Mouse (Mus musculus) urinary bladder, adult 18-20 months (tissue): ENCODE data around the gene Mup20.
"Not testable (repeated sequence)": the region's sequence is repeated elsewhere in the genome, so short reads cannot be mapped to it uniquely, and the experiment has no call there.

Source experiments
- DNase-seq, 2 experiments: peaks; one replicate each; pipeline ENCODE4 v3.0.0; 2022; ENCODE audit warnings: low spot score in 2 of 2, mixed read lengths in 2 of 2

The Mup20 gene

GRCm38 (mm10) chr4:62054058-62054457 lies at the start of gene Mup20:
Mup20 (minus strand) TSS chr4:62054158.
- not testable (repeated sequence) for DNase-seq

DNA sequence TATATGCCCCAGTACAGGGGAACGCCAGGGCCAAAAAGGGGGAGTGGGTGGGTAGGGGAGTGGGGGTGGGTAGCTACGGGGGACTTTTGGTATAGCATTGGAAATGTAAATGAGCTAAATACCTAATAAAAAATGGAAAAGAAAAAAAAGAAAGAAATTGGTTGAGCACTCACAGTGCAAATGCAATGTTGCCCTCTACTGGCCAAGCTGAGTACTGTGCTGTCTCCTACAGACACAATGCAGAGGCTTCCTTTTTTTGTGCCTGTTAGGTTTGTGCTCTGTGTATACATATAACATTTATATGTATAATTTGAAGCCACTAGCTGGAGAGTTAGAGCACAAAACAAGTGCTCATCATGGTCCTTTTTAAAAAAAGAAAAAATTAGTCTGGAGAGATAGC lies 49.4 kb upstream of the Mup20 start:
- DNase-seq: not testable (repeated sequence)

DNA sequence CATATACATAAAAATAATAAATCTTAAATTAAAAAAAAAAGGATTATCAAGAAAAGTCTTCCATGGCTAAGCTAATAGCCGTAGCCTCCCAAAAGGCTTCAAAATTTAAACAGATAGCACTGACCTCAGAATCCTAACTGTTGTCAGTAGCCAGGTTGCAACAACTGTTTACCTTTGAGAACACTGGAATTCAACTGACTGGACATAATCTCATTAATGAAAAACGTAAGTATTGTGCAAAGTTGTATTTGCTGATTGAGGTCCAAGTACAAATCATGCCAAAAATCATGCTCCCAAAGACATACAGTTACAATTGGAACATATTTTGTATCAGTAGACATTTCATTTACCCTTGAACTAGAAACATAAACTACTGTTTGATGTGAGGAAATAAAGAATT lies 34.0 kb upstream of the Mup20 start:
- DNase-seq: no peak

DNA sequence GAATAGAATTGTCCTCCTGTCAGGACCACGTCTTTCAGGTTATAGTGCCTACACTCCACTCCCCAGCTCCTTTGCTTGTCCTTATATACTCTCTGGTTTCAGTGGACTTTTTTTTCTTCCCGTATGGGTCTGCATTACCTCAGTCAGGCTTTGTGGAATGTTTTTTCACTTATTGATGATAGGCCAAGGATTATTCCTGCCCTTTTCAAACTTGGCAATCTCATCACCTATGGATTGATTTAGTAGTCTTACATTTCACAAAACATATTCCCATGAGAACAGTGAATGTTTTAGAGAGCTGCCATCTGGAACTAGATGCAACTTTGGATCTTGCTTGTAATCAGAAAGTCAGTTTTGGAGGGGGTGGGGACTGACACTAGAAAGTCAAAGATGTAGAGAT lies 33.3 kb upstream of the Mup20 start, which contains the start of gene Mup3:
Gene Mup3, minus strand, starts transcription at position 102 of the 400 bp plus-strand sequence.
- DNase-seq: no peak

DNA sequence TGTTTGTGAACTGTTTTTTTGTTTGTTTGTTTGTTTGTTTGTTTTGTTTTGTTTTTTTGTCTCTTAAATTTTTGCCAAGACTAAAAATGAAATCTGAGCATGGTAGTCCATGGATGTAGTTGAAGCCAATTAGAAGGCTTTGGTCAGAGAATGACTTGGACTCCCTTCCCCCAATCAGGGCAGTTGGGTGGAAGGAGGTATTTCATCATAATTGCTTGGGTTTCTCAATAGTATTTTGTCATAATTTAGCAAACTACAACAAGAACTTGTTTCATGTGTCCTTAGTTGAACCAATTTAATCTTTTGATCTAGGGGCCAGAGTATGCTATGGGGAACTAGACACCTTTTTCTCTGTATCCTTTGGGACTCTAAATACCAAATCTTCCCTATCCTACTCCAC lies 28.8 kb upstream of the Mup20 start:
- DNase-seq: no peak

DNA sequence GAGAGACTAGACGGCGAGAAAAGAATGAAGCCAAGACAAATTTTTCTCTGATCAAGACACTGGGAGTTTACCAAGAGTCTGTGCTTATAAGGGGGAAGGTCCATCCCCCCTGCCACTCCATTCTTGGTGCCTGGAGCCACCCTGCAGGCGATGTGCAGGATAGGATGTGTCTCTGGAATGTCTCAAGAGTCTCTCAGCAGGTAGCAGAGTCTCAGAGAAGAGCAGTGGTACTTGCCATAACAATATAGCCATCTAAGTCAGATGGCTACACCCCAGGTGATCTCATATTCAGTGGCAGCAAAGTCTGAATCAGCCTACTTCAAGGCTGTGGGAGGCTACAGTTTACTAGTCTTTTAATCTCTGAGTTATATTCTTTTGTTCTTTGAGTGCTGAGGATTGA lies 21.2 kb upstream of the Mup20 start:
- DNase-seq: no peak

GRCm38 (mm10) chr4:62054780-62055179 lies 822 bp upstream of the Mup20 start:
- DNase-seq: not testable (repeated sequence)

GRCm38 (mm10) chr4:62026281-62026680 lies 27.7 kb downstream of the Mup20 start:
- DNase-seq: no peak

- DNase-seq: no peak
Observed at GRCm38 (mm10) chr4:62024256-62024959, 29.6 kb downstream of the Mup20 start.

- DNase-seq: no peak
Observed at GRCm38 (mm10) chr4:62023646-62024045, 30.3 kb downstream of the Mup20 start.

GRCm38 (mm10) chr4:62023120-62023519 lies 30.8 kb downstream of the Mup20 start:
- DNase-seq: no peak

DNA sequence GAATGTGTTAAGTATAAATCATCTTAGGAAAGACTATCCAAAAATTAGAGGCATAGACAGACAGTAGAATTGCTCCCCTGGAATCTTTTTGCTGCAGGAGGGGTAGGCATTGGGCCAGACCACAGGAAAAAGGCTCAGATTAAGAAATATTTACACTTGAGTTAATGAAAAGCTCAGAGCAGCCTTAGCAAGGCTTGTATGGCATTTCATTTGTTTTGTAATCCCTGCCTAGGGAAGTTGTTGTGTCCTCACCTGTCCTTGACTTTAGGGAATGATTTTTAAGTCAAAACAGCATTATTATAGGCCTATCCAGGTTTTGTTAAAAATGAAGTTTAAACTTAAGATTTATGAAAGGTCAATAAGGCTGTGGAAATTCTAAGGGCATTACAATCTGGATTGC lies 33.4 kb downstream of the Mup20 start:
- DNase-seq: not testable (repeated sequence)
